Mouse (Mus musculus) hindbrain, embryonic 11.5 days (tissue): ENCODE data around the gene Fig4. TPM values are rescaled to one million over a fixed set of nuclear protein-coding genes. Genes with fewer than 3 reads are reported as not detected.

Experiments
- ATAC-seq: fragments of 200-750 bp; cut with Nextera tagmentation; 2 replicates; pipeline ENCODE4 v1.8.0; 2017; ENCODE audit warnings: mild to moderate bottlenecking, moderate TSS enrichment, moderate library complexity; ENCODE audit not compliant: low FRiP score
- DNase-seq: peaks from one replicate; pipeline ENCODE4 v3.0.0-alpha.2; 2015; ENCODE audit warnings: low spot score
- H3K27ac ChIP-seq: fragments of 300-500 bp; sonication (generic); 2 replicates; pipeline ENCODE4 v1.5.1; 2014; ENCODE audit warnings: mild to moderate bottlenecking, low read depth, low read length
- H3K27me3 ChIP-seq: fragments of 300-500 bp; sonication (generic); 2 replicates; pipeline ENCODE4 v1.6.1; 2014; ENCODE audit warnings: mild to moderate bottlenecking, low read length, moderate library complexity, mixed read lengths; ENCODE audit not compliant: control insufficient read depth, insufficient read depth
- H3K36me3 ChIP-seq: fragments of 300-500 bp; sonication (generic); 2 replicates; pipeline ENCODE4 v1.6.1; 2014; ENCODE audit warnings: mild to moderate bottlenecking, low read length, moderate library complexity, mixed read lengths; ENCODE audit not compliant: control insufficient read depth, insufficient read depth
- H3K4me1 ChIP-seq: fragments of 300-500 bp; sonication (generic); replicated peaks from 2 replicates; pipeline ENCODE4 v1.6.1; 2014; ENCODE audit warnings: low read length, mixed read lengths; ENCODE audit not compliant: control insufficient read depth, insufficient read depth
- H3K4me2 ChIP-seq: fragments of 300-500 bp; sonication (generic); replicated peaks from 2 replicates; pipeline ENCODE4 v1.6.1; 2014; ENCODE audit warnings: mild to moderate bottlenecking, low read depth, low read length
- H3K4me3 ChIP-seq: fragments of 300-500 bp; sonication (generic); 2 replicates; pipeline ENCODE4 v1.5.1; 2014; ENCODE audit warnings: low read depth, low read length
- H3K9ac ChIP-seq: fragments of 300-500 bp; sonication (generic); 2 replicates; pipeline ENCODE4 v1.6.1; 2014; ENCODE audit warnings: low read depth, low read length
- H3K9me3 ChIP-seq: fragments of 300-500 bp; sonication (generic); 2 replicates; pipeline ENCODE4 v1.6.1; 2016; ENCODE audit warnings: low read length; ENCODE audit not compliant: control insufficient read depth
- WGBS: fragments of 180-500 bp; shearing (Covaris S2); extraction: QIAGEN DNeasy Blood & Tissue Kit; methylation state at CpG from one replicate; pipeline ENCODE4 v1.1.7; 2014; 5-methylcytosine and 5-hydroxymethylcytosine counted together
- polyA plus RNA-seq: library from polyadenylated mRNA; unstranded; fragments of >200 nt; fragmentation: Nextera tagmentation; extraction: Ambion mirVana; gene quantifications from 2 replicates; pipeline ENCODE4 v1.2.1, GENCODE M21; 2014

The Fig4 gene
- polyA plus RNA-seq, 1 experiment from 2014 or later = 23.3 TPM

GRCm38 (mm10) chr10:41249006-41249659, 53.9 kb downstream of the Fig4 start:
- ATAC-seq (no peak), DNase-seq (no peak)
- H3K9me3 ChIP-seq = 0 out of 2 replicates have a peak, but pooled peaks cover 2% of the 10 kb centered on the region
- WGBS = 90% methylated on average over 8 of the region's 8 CpGs
- no peak overlapping the region for H3K27ac ChIP-seq
- H3K36me3 ChIP-seq = no peaks in the 10 kb centered on the region
- no peak overlapping the region for H3K4me2 ChIP-seq
- 0 out of 2 replicates have a peak, but pooled peaks cover 3% of the 10 kb centered on the region for H3K4me1 ChIP-seq
- H3K4me3 ChIP-seq = no peak overlapping the region
- H3K9ac ChIP-seq = no peak overlapping the region
- no peaks in the 10 kb centered on the region for H3K27me3 ChIP-seq

- H3K4me2 ChIP-seq = no peak overlapping the region
- H3K4me3 ChIP-seq = no peak overlapping the region
- H3K27ac ChIP-seq = no peak overlapping the region
- 0 out of 2 replicates have a peak, but pooled peaks cover 3% of the 10 kb centered on the region for H3K4me1 ChIP-seq
- H3K36me3 ChIP-seq = no peaks in the 10 kb centered on the region
- 82% methylated on average over 5 of the region's 5 CpGs for WGBS
- no peaks in the 10 kb centered on the region for H3K27me3 ChIP-seq
- ATAC-seq (no peak), DNase-seq (no peak)
- no peaks in the 10 kb centered on the region for H3K9me3 ChIP-seq
- H3K9ac ChIP-seq = no peak overlapping the region
Measured at GRCm38 (mm10) chr10:41247800-41248473, 55.1 kb downstream of the Fig4 start.

- Histone ChIP-seq H3K4me2 (no peak overlapping the region), H3K4me3 (no peak overlapping the region), H3K36me3 (no peaks in the 10 kb centered on the region), H3K9ac (no peak overlapping the region), H3K4me1 (0 out of 2 replicates have a peak, but pooled peaks cover 3% of the 10 kb centered on the region), H3K27me3 (no peaks in the 10 kb centered on the region), H3K27ac (no peak overlapping the region), H3K9me3 (no peaks in the 10 kb centered on the region)
- no peak for ATAC-seq
- no peak for DNase-seq
- 77% methylated on average over 5 of the region's 5 CpGs for WGBS
Measured at GRCm38 (mm10) chr10:41246111-41246510, 56.9 kb downstream of the Fig4 start.

GRCm38 (mm10) chr10:41245477-41245876, 57.6 kb downstream of the Fig4 start:
- DNase-seq (peak; percentile 22), ATAC-seq (peak; percentile 64)
- WGBS = 85% methylated on average over 6 of the region's 6 CpGs
- H3K4me1 ChIP-seq = 0 out of 2 replicates have a peak, but pooled peaks cover 3% of the 10 kb centered on the region
- H3K4me2 ChIP-seq = no peak overlapping the region
- H3K4me3 ChIP-seq = no peak overlapping the region
- no peaks in the 10 kb centered on the region for H3K9me3 ChIP-seq
- no peaks in the 10 kb centered on the region for H3K27me3 ChIP-seq
- H3K36me3 ChIP-seq = no peaks in the 10 kb centered on the region
- H3K9ac ChIP-seq = no peak overlapping the region
- H3K27ac ChIP-seq = no peak overlapping the region

- ATAC-seq (0 out of 2 replicates have a peak, but pooled peaks have one; percentile 22), DNase-seq (no peak)
- no peaks in the 10 kb centered on the region for H3K9me3 ChIP-seq
- no peak overlapping the region for H3K4me2 ChIP-seq
- H3K36me3 ChIP-seq = no peaks in the 10 kb centered on the region
- WGBS = 87% methylated on average over 6 of the region's 6 CpGs
- H3K9ac ChIP-seq = no peak overlapping the region
- no peaks in the 10 kb centered on the region for H3K27me3 ChIP-seq
- H3K4me1 ChIP-seq = no peaks in the 10 kb centered on the region
- H3K27ac ChIP-seq = no peak overlapping the region
- H3K4me3 ChIP-seq = no peak overlapping the region
Measured at GRCm38 (mm10) chr10:41245028-41245427, 58.0 kb downstream of the Fig4 start.

GRCm38 (mm10) chr10:41243930-41244329, 59.1 kb downstream of the Fig4 start:
- DNase-seq = no peak
- Histone ChIP-seq H3K9ac (no peak overlapping the region), H3K27ac (no peak overlapping the region), H3K9me3 (no peaks in the 10 kb centered on the region), H3K27me3 (no peaks in the 10 kb centered on the region), H3K4me1 (no peaks in the 10 kb centered on the region), H3K4me3 (no peak overlapping the region), H3K36me3 (no peaks in the 10 kb centered on the region), H3K4me2 (no peak overlapping the region)
- WGBS = 97% methylated on average over 6 of the region's 6 CpGs
- no peak for ATAC-seq

GRCm38 (mm10) chr10:41241558-41242242, 61.4 kb downstream of the Fig4 start:
- H3K36me3 ChIP-seq = no peaks in the 10 kb centered on the region
- WGBS = 87% methylated on average over 6 of the region's 6 CpGs
- no peak for DNase-seq
- no peak overlapping the region for H3K9ac ChIP-seq
- H3K27me3 ChIP-seq = no peaks in the 10 kb centered on the region
- no peak overlapping the region for H3K4me2 ChIP-seq
- no peaks in the 10 kb centered on the region for H3K9me3 ChIP-seq
- ATAC-seq = no peak
- no peak overlapping the region for H3K4me3 ChIP-seq
- no peaks in the 10 kb centered on the region for H3K4me1 ChIP-seq
- H3K27ac ChIP-seq = no peak overlapping the region

GRCm38 (mm10) chr10:41241080-41241479, 62.0 kb downstream of the Fig4 start:
- DNase-seq (no peak), ATAC-seq (no peak)
- no peaks in the 10 kb centered on the region for H3K36me3 ChIP-seq
- no peaks in the 10 kb centered on the region for H3K9me3 ChIP-seq
- H3K4me3 ChIP-seq = no peak overlapping the region
- H3K4me2 ChIP-seq = no peak overlapping the region
- no peak overlapping the region for H3K9ac ChIP-seq
- WGBS = 60% methylated on average over 7 of the region's 7 CpGs
- H3K27me3 ChIP-seq = no peaks in the 10 kb centered on the region
- no peak overlapping the region for H3K27ac ChIP-seq
- no peaks in the 10 kb centered on the region for H3K4me1 ChIP-seq
